Mouse (Mus musculus) urinary bladder, postnatal 14 days (tissue): Measurements from ENCODE around the gene Bcl2l13.

ENCODE experiments used
- DNase-seq: peaks from one replicate; pipeline ENCODE4 v3.0.0; 2021; ENCODE audit warnings: low spot score

Bcl2l13 gene

GRCm38 (mm10) chr6:120929421-120929820, 93.4 kb downstream of the Bcl2l13 start:
- no peak for DNase-seq

GRCm38 (mm10) chr6:120930450-120931306, 94.7 kb downstream of the Bcl2l13 start:
- no peak for DNase-seq

GRCm38 (mm10) chr6:120932597-120932996, 96.6 kb downstream of the Bcl2l13 start:
- no peak for DNase-seq

- no peak for DNase-seq
These were observed 97.7 kb downstream of the Bcl2l13 start for GRCm38 (mm10) chr6:120933670-120934069.

GRCm38 (mm10) chr6:120934176-120934575, 98.2 kb downstream of the Bcl2l13 start:
- DNase-seq: no peak

- DNase-seq: no peak
These were observed 101.1 kb downstream of the Bcl2l13 start for GRCm38 (mm10) chr6:120937104-120937617.

- no peak for DNase-seq
These were observed 102.1 kb downstream of the Bcl2l13 start for GRCm38 (mm10) chr6:120937999-120938608.

GRCm38 (mm10) chr6:120938763-120939450, 102.9 kb downstream of the Bcl2l13 start:
- no peak for DNase-seq

- no peak for DNase-seq
These were observed 103.8 kb downstream of the Bcl2l13 start for GRCm38 (mm10) chr6:120939783-120940182.

GRCm38 (mm10) chr6:120940446-120941083, 104.6 kb downstream of the Bcl2l13 start:
- no peak for DNase-seq

- no peak for DNase-seq
These were observed 105.1 kb downstream of the Bcl2l13 start for GRCm38 (mm10) chr6:120941084-120941481.

- DNase-seq: no peak
These were observed 105.6 kb downstream of the Bcl2l13 start for GRCm38 (mm10) chr6:120941575-120941974.
